Mouse (Mus musculus) limb, embryonic 11.5 days (tissue): ENCODE data around the gene Gpr108. TPM values are rescaled to one million over a fixed set of nuclear protein-coding genes. Genes with fewer than 3 reads are reported as not detected.

ENCODE experiments used
- microRNA-seq: library from miRNA; unstranded; fragments of <30 nt; microRNA quantifications from one replicate; pipeline ENCODE4, GENCODE M21; 2016
- polyA plus RNA-seq: library from polyadenylated mRNA; unstranded; fragments of >200 nt; fragmentation: Nextera tagmentation; extraction: Ambion mirVana; gene quantifications from 2 replicates; pipeline ENCODE4 v1.2.1, GENCODE M21; 2014

The Gpr108 gene
- polyA plus RNA-seq, 1 experiment from 2014 or later: 28.2 TPM

Small RNA genes lying within 50 kb of the gene (microRNA-seq; reads per million reads assigned to microRNA genes)
- gene Mir6978: not detected

Other genes with a start within 250 kb of the Gpr108 start
- 0.72 TPM in 1 of 2 replicates, not detected in the other for gene Pspn, start 248.4 kb downstream of the Gpr108 start, polyA plus RNA-seq
- gene Gtf2f1, start 237.2 kb downstream of the Gpr108 start, polyA plus RNA-seq: 73.8 and 76.6 TPM in 2 replicates
- gene Gm17949, start 237.0 kb downstream of the Gpr108 start, polyA plus RNA-seq: 0.21 and 0.37 TPM in 2 replicates
- gene Khsrp, start 216.9 kb downstream of the Gpr108 start, polyA plus RNA-seq: 48.4 and 48.7 TPM in 2 replicates
- not detected in 2 replicates for gene Slc25a41, start 206.8 kb downstream of the Gpr108 start, polyA plus RNA-seq
- 1.0 and 1.1 TPM in 2 replicates for gene Crb3, start 189.3 kb downstream of the Gpr108 start, polyA plus RNA-seq
- 4.5 TPM in 2 replicates for gene Slc25a23, start 188.6 kb downstream of the Gpr108 start, polyA plus RNA-seq
- 0.43 and 0.51 TPM in 2 replicates for gene Dennd1c, start 169.9 kb downstream of the Gpr108 start, polyA plus RNA-seq
- gene Tubb4a, start 160.7 kb downstream of the Gpr108 start, polyA plus RNA-seq: 11.1 and 11.8 TPM in 2 replicates
- gene Tnfsf9, start 143.1 kb downstream of the Gpr108 start, polyA plus RNA-seq: 8.4 and 9.3 TPM in 2 replicates
- not detected in 2 replicates for gene Cd70, start 98.7 kb downstream of the Gpr108 start, polyA plus RNA-seq
- gene Tnfsf14, start 54.3 kb downstream of the Gpr108 start, polyA plus RNA-seq: 0.17 and 0.31 TPM in 2 replicates
- 0.03 and 0.21 TPM in 2 replicates for gene C3, start 20.3 kb downstream of the Gpr108 start, polyA plus RNA-seq
- gene Trip10, start 1.0 kb upstream of the Gpr108 start, polyA plus RNA-seq: 27.8 and 28.4 TPM in 2 replicates
- gene Vav1, start 30.7 kb upstream of the Gpr108 start, polyA plus RNA-seq: 1.6 and 1.7 TPM in 2 replicates
- 1.3 and 1.6 TPM in 2 replicates for gene Adgre1, start 110.2 kb upstream of the Gpr108 start, polyA plus RNA-seq